Mouse (Mus musculus) kidney, embryonic 15.5 days (tissue): ENCODE data around the gene Mpo. TPM values are rescaled to one million over a fixed set of nuclear protein-coding genes. Genes with fewer than 3 reads are reported as not detected.

ENCODE experiments used
- ATAC-seq: fragments of 200-750 bp; cut with Nextera tagmentation; replicated peaks from 2 replicates; pipeline ENCODE4 v1.8.0; 2017; ENCODE audit warnings: moderate TSS enrichment; ENCODE audit not compliant: low FRiP score
- H3K27ac ChIP-seq: fragments of 300-500 bp; sonication (generic); 2 replicates; pipeline ENCODE4 v1.5.1; 2015; ENCODE audit warnings: mild to moderate bottlenecking, inconsistent platforms
- H3K27me3 ChIP-seq: fragments of 300-500 bp; sonication (generic); 2 replicates; pipeline ENCODE4 v1.6.1; 2015; ENCODE audit warnings: inconsistent platforms
- H3K36me3 ChIP-seq: fragments of 300-500 bp; sonication (generic); 2 replicates; pipeline ENCODE4 v1.6.1; 2015; ENCODE audit warnings: inconsistent platforms
- H3K4me1 ChIP-seq: fragments of 300-500 bp; sonication (generic); 2 replicates; pipeline ENCODE4 v1.6.1; 2015; ENCODE audit warnings: inconsistent platforms
- H3K4me2 ChIP-seq: fragments of 300-500 bp; sonication (generic); 2 replicates; pipeline ENCODE4 v1.6.1; 2015; ENCODE audit warnings: moderate library complexity, mild to moderate bottlenecking, inconsistent platforms
- H3K4me3 ChIP-seq: fragments of 300-500 bp; sonication (generic); replicated peaks from 2 replicates; pipeline ENCODE4 v1.5.1; 2015; ENCODE audit warnings: mild to moderate bottlenecking, inconsistent platforms
- H3K9ac ChIP-seq: fragments of 300-500 bp; sonication (generic); 2 replicates; pipeline ENCODE4 v1.6.1; 2015; ENCODE audit warnings: mild to moderate bottlenecking, inconsistent platforms
- H3K9me3 ChIP-seq: fragments of 300-500 bp; sonication (generic); replicated peaks from 2 replicates; pipeline ENCODE4 v1.6.1; 2016; ENCODE audit warnings: inconsistent platforms
- WGBS: fragments of 180-500 bp; shearing (Covaris S2); methylation state at CpG from one replicate; pipeline ENCODE4 v1.1.7; 2015; ENCODE audit warnings: mixed read lengths; 5-methylcytosine and 5-hydroxymethylcytosine counted together
- polyA plus RNA-seq: library from polyadenylated mRNA; unstranded; fragments of >200 nt; fragmentation: Nextera tagmentation; extraction: Ambion mirVana; gene quantifications from 2 replicates; pipeline ENCODE4 v1.2.1, GENCODE M21; 2015

Gene Mpo
- polyA plus RNA-seq, 1 experiment from 2014 or later = 5.7 TPM

GRCm38 (mm10) chr11:87778915-87779314 is 14.5 kb upstream of the Mpo start:
- ATAC-seq = 0 out of 2 replicates have a peak, but pooled peaks have one; percentile 1
- H3K9ac ChIP-seq = no peak overlapping the region
- H3K9me3 ChIP-seq = no peaks in the 10 kb centered on the region
- H3K27ac ChIP-seq = no peak overlapping the region
- WGBS = 43% methylated on average over 12 of the region's 12 CpGs
- H3K27me3 ChIP-seq = peaks cover 3% of the 10 kb centered on the region; the same call in 1 of the 2 replicates
- H3K4me1 ChIP-seq = peaks cover 19% of the 10 kb centered on the region
- peak overlapping the region; percentile 43 for H3K4me3 ChIP-seq
- peak overlapping the region; percentile 73 for H3K4me2 ChIP-seq
- H3K36me3 ChIP-seq = no peaks in the 10 kb centered on the region

- Histone ChIP-seq H3K36me3 (no peaks in the 10 kb centered on the region), H3K27ac (no peak overlapping the region), H3K4me1 (peaks cover 19% of the 10 kb centered on the region), H3K9me3 (no peaks in the 10 kb centered on the region), H3K9ac (no peak overlapping the region), H3K27me3 (peaks cover 3% of the 10 kb centered on the region; the same call in 1 of the 2 replicates), H3K4me3 (no peak overlapping the region), H3K4me2 (peak overlapping the region; percentile 73; the same call in 1 of the 2 replicates)
- WGBS = 85% methylated on average over 4 of the region's 4 CpGs
- ATAC-seq = no peak
Measured at GRCm38 (mm10) chr11:87779392-87779791, 14.0 kb upstream of the Mpo start.

- H3K27ac ChIP-seq = no peak overlapping the region
- no peak overlapping the region for H3K4me2 ChIP-seq
- H3K4me1 ChIP-seq = peaks cover 19% of the 10 kb centered on the region
- H3K4me3 ChIP-seq = no peak overlapping the region
- WGBS = 81% methylated on average over 8 of the region's 8 CpGs
- H3K36me3 ChIP-seq = no peaks in the 10 kb centered on the region
- ATAC-seq = no peak
- H3K9me3 ChIP-seq = no peaks in the 10 kb centered on the region
- peaks cover 3% of the 10 kb centered on the region; the same call in 1 of the 2 replicates for H3K27me3 ChIP-seq
- no peak overlapping the region for H3K9ac ChIP-seq
Measured at GRCm38 (mm10) chr11:87780130-87780529, 13.3 kb upstream of the Mpo start.

DNA sequence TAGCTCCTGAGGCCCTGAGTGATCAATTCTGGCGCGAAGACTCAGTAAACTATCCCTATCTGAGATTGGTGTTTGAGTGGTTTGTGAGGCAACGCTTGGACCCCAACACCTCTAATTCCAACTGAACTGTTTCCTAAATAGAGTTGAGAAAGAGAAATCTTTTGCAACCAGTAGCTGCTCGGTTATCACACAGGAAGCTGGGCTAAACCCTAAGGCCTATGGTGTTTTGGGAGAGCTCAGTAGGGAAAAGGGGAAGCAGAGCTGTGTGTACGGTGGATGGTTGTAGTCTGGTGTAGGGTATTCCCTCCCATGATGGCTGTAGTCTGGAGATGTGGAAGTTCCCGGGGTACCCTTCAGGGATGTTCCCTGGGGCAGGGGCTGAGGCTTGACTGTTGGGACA is 3.3 kb upstream of the Mpo start:
- WGBS = 89% methylated on average over 6 of the region's 6 CpGs
- H3K4me1 ChIP-seq = no peaks in the 10 kb centered on the region
- H3K9ac ChIP-seq = no peak overlapping the region
- no peak overlapping the region for H3K4me3 ChIP-seq
- H3K27ac ChIP-seq = no peak overlapping the region
- no peaks in the 10 kb centered on the region for H3K27me3 ChIP-seq
- no peak overlapping the region for H3K4me2 ChIP-seq
- H3K9me3 ChIP-seq = no peaks in the 10 kb centered on the region
- ATAC-seq = no peak
- H3K36me3 ChIP-seq = no peaks in the 10 kb centered on the region

- Histone ChIP-seq H3K4me2 (no peak overlapping the region), H3K4me1 (no peaks in the 10 kb centered on the region), H3K9ac (no peak overlapping the region), H3K27ac (no peak overlapping the region), H3K36me3 (no peaks in the 10 kb centered on the region), H3K27me3 (no peaks in the 10 kb centered on the region), H3K9me3 (no peaks in the 10 kb centered on the region), H3K4me3 (no peak overlapping the region)
- no peak for ATAC-seq
- 79% methylated on average over 22 of the region's 22 CpGs for WGBS
Measured at GRCm38 (mm10) chr11:87801711-87802275, 8.4 kb downstream of the Mpo start.

DNA sequence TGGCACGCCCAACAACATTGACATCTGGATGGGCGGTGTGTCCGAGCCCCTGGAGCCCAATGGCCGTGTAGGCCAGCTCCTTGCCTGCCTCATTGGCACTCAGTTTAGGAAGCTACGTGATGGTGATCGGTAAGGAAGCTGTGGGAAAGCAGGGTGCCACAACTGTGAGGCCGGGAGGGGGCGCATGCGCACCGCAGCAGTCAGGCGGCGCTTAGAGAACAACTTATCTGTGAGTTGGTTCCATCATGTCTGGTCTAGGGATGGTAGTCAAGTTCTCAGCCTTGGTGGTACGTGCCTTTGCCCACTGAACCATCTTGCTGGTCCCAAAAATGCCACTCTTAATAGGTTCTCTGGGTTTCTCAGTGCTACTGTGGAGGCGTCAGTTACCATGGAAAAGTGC is 9.2 kb downstream of the Mpo start:
- no peak overlapping the region for H3K27ac ChIP-seq
- no peak overlapping the region for H3K4me3 ChIP-seq
- 52% methylated on average over 14 of the region's 14 CpGs for WGBS
- no peak overlapping the region for H3K4me2 ChIP-seq
- ATAC-seq = no peak
- no peaks in the 10 kb centered on the region for H3K27me3 ChIP-seq
- no peaks in the 10 kb centered on the region for H3K36me3 ChIP-seq
- H3K4me1 ChIP-seq = no peaks in the 10 kb centered on the region
- H3K9ac ChIP-seq = no peak overlapping the region
- H3K9me3 ChIP-seq = no peaks in the 10 kb centered on the region

GRCm38 (mm10) chr11:87805448-87805847 is 12.1 kb downstream of the Mpo start:
- Histone ChIP-seq H3K27me3 (no peaks in the 10 kb centered on the region), H3K36me3 (no peaks in the 10 kb centered on the region), H3K4me1 (no peaks in the 10 kb centered on the region), H3K9me3 (no peaks in the 10 kb centered on the region), H3K9ac (no peak overlapping the region), H3K4me3 (no peak overlapping the region), H3K27ac (no peak overlapping the region), H3K4me2 (no peak overlapping the region)
- no peak for ATAC-seq
- WGBS = 70% methylated on average over 1 of the region's 1 CpGs

DNA sequence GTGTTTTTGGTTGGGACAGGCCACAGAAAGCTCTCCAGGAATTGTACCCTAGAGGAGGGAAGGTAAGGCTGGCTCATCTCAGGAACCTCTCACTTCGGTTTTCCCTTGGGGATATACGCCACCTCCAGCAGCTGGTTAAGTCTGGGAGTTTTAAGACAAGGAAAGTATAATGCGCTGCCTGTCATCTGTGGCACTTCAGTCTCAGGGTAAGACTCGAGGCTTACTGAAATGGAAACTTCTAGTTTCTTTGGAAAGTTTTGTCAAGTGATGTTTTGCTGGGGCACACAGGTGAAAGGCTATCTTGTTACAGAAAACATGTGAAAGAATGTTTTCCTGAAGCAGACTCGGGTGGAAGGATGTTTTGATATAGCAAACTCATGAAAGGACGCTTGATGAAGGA is 14.1 kb downstream of the Mpo start:
- no peaks in the 10 kb centered on the region for H3K36me3 ChIP-seq
- H3K4me1 ChIP-seq = no peaks in the 10 kb centered on the region
- H3K4me3 ChIP-seq = no peak overlapping the region
- no peaks in the 10 kb centered on the region for H3K27me3 ChIP-seq
- H3K9me3 ChIP-seq = no peaks in the 10 kb centered on the region
- no peak for ATAC-seq
- 74% methylated on average over 6 of the region's 6 CpGs for WGBS
- no peak overlapping the region for H3K27ac ChIP-seq
- no peak overlapping the region for H3K9ac ChIP-seq
- no peak overlapping the region for H3K4me2 ChIP-seq

DNA sequence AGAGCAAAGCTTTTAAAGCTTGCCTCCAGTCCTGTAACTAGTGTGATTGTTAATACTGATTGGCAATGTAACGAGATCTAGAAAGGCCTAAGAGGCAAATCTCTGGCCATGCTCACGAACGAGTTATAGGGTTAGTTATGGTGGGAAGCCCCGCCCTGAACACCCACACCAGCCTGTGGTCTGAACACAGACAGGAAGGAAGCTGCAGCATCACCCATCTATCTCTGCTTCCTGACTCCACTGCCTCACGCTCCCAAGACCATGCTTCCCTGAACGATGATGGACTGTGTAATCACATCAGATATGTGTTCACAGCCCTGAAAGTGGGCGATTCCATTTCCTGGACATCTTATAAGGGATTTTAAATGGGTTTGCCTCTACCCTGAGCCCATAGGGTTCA is 14.9 kb downstream of the Mpo start:
- H3K4me1 ChIP-seq = no peaks in the 10 kb centered on the region
- H3K9me3 ChIP-seq = no peaks in the 10 kb centered on the region
- no peak overlapping the region for H3K4me2 ChIP-seq
- H3K27me3 ChIP-seq = no peaks in the 10 kb centered on the region
- no peak overlapping the region for H3K9ac ChIP-seq
- ATAC-seq = no peak
- H3K36me3 ChIP-seq = no peaks in the 10 kb centered on the region
- H3K27ac ChIP-seq = no peak overlapping the region
- 77% methylated on average over 7 of the region's 7 CpGs for WGBS
- no peak overlapping the region for H3K4me3 ChIP-seq

- Histone ChIP-seq H3K27ac (no peak overlapping the region), H3K9me3 (no peaks in the 10 kb centered on the region), H3K4me2 (no peak overlapping the region), H3K4me3 (no peak overlapping the region), H3K36me3 (no peaks in the 10 kb centered on the region), H3K27me3 (peaks cover 10% of the 10 kb centered on the region), H3K4me1 (no peaks in the 10 kb centered on the region), H3K9ac (no peak overlapping the region)
- WGBS = 53% methylated on average over 4 of the region's 4 CpGs
- ATAC-seq = no peak
Measured at GRCm38 (mm10) chr11:87811396-87811795, 18.0 kb downstream of the Mpo start.

DNA sequence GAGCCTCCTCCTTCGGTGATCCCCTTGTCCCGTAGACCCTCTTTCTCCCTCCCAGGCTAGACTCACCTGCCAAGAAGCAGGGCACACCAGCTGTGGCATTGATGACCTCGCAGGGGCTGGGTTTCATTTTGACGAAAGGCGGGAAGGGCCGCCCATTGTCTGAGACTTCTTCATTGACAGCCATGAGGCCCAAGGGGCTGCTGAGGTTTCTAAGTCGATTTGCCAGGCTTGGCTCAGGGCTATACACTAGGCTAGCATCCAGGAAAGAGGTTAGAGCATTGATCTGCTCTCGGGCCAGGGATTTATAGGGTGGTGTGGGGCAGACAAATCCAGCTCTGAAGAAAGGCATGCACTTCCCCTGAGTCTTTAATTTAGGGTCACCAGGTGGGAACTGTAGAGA is 21.4 kb downstream of the Mpo start:
- no peak overlapping the region for H3K4me3 ChIP-seq
- 75% methylated on average over 8 of the region's 8 CpGs for WGBS
- peaks cover 22% of the 10 kb centered on the region for H3K27me3 ChIP-seq
- H3K36me3 ChIP-seq = no peaks in the 10 kb centered on the region
- peaks cover 7% of the 10 kb centered on the region for H3K4me1 ChIP-seq
- H3K9ac ChIP-seq = no peak overlapping the region
- no peak for ATAC-seq
- no peaks in the 10 kb centered on the region for H3K9me3 ChIP-seq
- no peak overlapping the region for H3K27ac ChIP-seq
- no peak overlapping the region for H3K4me2 ChIP-seq

GRCm38 (mm10) chr11:87816707-87817442 is 23.5 kb downstream of the Mpo start:
- H3K27me3 ChIP-seq = peaks cover 22% of the 10 kb centered on the region
- WGBS = 4% methylated on average over 30 of the region's 31 CpGs
- no peaks in the 10 kb centered on the region for H3K9me3 ChIP-seq
- H3K27ac ChIP-seq = no peak overlapping the region
- H3K4me3 ChIP-seq = peak overlapping the region; percentile 40
- 0 out of 2 replicates have a peak overlapping the region, but pooled peaks have one; percentile 11 for H3K9ac ChIP-seq
- ATAC-seq = 0 out of 2 replicates have a peak, but pooled peaks have one; percentile 29
- H3K4me2 ChIP-seq = peak overlapping the region; percentile 69
- no peaks in the 10 kb centered on the region for H3K36me3 ChIP-seq
- peaks cover 7% of the 10 kb centered on the region for H3K4me1 ChIP-seq
